Mouse (Mus musculus): ENCODE measurements at regions not wholly inside any gene's neighbourhood (a gene's known extent, or its start where the extent isn't known, plus 50 kb on each side); places are given as distances from the start of the nearest gene placed in this dataset.
"Not testable (repeated sequence)": the region's sequence is repeated elsewhere in the genome, so short reads cannot be mapped to it uniquely, and the experiment has no call there.

GRCm38 (mm10) chr2:147989616-147990015 is 57.2 kb downstream of the Foxa2 start:
- DNase-seq (ENCODE audit: low spot score) = no peak

DNA sequence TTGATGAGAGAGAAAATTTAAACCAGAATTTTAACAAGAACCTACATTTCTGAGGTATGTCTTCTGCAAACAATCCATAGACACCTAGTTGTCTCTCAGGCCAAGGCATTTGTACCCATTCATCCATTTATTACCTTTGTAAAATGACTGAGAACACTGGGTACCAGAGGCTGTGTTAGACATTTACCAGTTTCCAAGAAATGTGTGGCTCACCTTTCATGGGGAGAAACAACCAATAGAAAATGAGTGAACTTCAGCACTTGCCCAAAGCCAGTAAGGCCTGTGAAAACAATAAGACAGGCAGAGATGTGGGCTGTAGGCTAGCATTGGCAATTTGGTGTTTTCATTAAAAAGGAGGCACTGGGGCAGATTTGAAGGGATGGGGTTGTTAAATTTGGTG is 58.2 kb downstream of the Foxa2 start:
- DNase-seq (ENCODE audit: low spot score) = no peak

DNA sequence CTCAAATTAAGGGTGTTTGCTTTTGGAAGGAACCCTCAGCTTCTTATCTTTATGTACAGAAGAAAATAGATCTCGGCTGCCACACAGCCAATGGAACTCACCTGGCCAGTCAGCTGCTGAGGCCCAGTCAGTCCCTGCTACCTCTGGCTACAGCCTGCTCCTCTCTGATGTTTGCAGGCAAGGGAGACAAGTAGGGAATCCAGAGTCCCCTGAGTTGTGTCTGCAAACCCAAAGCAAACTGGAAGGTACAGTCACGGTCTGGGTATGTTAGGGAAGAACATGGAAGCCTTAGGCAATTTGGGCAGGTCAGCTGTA is 61.6 kb downstream of the Foxa2 start:
- no peak for DNase-seq (ENCODE audit: low spot score)

DNA sequence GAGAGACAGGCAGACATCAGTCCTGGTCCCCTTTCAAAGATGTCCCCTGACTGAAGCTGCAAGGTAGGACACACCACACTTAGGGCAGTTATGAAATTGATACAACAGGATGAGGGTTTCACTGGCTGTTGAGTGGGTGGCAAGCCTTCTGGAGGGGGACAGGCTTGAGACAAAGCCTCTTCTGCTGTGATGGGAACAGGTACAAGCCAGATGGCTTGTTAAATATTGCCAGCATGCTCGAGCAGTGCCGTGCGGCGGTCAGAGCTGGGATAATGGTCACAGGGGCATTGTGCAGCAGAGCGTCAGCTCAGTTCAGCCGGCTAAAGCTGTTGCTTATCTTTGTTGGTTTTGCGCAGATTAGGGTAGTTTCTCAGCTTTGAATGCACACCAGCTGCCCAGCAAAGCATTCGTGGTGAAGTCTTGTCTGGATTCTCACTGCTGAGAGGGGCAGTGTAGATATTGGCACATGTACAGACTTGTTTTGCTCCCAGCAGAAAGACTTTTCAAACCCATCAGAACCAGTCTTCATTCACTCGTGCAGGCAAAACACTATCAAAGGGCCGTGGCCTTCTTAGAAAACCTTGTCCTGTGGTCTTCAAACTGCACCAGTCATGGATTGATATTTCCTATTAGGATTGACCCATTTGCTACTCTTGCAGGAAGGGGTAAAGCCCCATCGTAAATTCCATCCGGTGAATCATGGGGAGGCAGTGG is 62.1 kb downstream of the Foxa2 start:
- DNase-seq (ENCODE audit: low spot score) = no peak

DNA sequence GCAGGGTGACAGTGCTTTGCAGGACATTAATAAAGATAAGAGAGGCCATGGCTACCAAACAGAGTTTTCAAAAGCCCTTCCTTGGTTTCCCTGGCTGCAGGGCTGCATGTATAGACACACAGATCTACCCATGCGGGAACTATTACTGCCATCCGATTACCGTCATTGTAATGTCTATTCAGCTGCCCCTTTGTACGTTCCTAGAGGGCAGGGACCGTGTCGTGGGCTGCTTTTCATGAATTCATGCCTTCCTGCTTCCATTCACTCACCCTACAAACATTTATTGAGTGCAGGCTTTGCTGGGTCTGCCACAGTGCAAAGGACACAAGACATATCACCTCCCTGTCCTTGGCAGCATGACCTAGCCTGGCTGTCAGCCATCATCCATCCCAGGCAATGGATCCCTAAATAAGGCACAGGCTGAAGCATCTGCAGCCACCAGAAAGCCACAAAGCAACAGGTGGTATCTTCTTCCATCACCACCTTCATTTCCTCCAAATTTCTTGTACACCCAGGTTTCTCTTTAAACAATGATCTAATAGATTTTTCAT is 65.8 kb downstream of the Foxa2 start:
- no peak for DNase-seq (ENCODE audit: low spot score)

- DNase-seq (ENCODE audit: low spot score) = no peak
These were observed 66.4 kb downstream of the Foxa2 start for GRCm38 (mm10) chr2:147980408-147980807.

GRCm38 (mm10) chr2:147979660-147980364 is 67.0 kb downstream of the Foxa2 start:
- no peak for DNase-seq (ENCODE audit: low spot score)

DNA sequence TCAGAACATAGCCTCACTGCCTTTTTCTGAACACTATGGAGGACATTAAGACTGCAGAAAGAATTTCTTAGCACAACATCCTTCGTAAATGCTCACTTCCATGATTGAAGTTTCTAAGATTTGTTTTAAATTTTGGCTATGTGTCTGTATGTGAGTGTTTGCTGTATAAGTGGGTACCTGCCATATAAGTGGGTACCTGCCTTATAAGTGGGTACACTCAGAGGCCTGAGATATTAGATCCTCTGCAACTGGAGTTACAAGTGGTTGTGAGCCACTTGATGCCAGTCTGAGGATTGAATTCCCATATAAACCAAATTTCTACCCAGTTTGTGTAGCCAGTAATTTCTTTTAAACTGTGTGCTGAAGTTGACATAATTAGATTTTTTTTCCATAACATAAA is 67.8 kb downstream of the Foxa2 start:
- no peak for DNase-seq (ENCODE audit: low spot score)

DNA sequence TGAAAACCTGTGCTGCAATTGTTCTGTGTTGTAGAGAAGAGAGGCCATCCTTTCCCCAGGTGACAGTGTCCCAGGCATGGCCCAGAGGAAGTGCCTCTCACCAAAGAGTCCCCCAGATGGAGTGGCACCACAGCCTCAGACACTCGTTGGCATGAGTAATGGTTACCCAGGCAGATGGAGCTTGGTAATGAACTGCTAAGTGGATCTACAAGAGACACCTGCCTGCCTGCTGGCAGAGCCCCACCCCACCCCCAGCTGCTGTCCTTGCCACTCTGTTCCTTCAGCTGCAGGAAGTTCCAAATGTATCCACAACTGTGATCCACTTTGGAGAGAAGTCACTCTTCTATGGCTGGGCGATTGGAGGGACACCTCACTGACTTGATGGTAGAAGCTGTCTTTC is 72.0 kb downstream of the Foxa2 start:
- no peak for DNase-seq (ENCODE audit: low spot score)

GRCm38 (mm10) chr2:147968671-147969070 is 78.1 kb downstream of the Foxa2 start:
- no peak for DNase-seq (ENCODE audit: low spot score)

- DNase-seq (ENCODE audit: low spot score) = no peak
These were observed 78.8 kb downstream of the Foxa2 start for GRCm38 (mm10) chr2:147967829-147968529.

DNA sequence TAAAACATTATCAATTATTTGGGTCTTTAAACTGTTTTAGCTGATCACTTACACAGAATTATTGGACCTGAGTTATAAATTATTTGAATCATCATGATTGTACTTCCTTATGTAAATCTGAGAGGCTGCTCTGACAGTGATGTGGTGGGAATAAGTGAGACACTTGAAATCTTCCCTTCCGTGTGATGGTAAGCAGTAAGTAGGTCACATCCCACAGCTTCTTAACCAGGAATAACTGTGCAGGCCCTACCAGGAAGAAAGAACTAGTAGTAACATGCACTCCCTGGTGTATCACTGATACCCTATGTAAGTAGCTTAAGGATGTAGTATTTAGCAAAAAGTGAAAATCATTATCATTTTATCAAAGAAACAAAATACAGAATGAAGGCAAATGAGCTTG is 83.5 kb downstream of the Foxa2 start:
- not testable (repeated sequence) for DNase-seq (ENCODE audit: low spot score)

GRCm38 (mm10) chr2:147961633-147962032 is 85.1 kb downstream of the Foxa2 start:
- DNase-seq (ENCODE audit: low spot score) = no peak

DNA sequence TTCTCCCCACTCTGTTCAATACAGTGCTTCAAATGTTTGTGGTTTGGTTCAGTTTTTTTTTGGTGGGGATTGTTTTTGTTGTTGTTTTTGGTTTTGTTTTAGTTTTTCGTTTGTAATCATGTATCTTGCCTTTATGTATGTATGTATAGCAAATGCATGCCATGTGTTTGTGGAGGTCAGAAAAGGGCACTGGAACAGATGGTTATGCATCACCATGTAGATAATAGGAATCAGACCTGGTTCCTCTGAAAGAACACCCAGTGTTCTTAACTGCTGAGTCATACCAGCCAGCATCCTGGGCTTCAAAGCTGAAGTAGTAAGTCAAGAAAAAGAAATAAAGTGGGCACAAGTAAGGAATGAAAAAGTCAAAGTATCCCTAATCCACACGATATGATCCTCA is 92.6 kb downstream of the Foxa2 start:
- no peak for DNase-seq (ENCODE audit: low spot score)

DNA sequence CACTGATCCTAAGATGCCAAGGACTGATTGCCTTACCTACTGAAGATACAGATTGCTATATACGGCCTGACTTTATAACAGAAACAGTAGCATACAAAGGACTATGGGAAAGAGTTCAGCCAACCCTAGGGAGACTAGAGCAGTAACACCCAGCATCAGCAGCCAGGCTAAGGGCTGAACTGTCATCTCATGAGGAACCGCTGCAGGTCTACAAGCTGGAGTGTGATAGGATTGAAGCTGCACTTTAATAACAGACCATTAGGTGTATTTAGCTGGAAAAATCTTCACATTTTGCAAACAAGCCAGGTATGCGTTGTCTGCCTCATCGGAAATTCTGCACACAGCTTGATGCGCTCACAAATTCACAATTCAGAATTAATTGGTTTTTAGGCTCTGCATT is 95.5 kb downstream of the Foxa2 start:
- DNase-seq (ENCODE audit: low spot score) = no peak

DNA sequence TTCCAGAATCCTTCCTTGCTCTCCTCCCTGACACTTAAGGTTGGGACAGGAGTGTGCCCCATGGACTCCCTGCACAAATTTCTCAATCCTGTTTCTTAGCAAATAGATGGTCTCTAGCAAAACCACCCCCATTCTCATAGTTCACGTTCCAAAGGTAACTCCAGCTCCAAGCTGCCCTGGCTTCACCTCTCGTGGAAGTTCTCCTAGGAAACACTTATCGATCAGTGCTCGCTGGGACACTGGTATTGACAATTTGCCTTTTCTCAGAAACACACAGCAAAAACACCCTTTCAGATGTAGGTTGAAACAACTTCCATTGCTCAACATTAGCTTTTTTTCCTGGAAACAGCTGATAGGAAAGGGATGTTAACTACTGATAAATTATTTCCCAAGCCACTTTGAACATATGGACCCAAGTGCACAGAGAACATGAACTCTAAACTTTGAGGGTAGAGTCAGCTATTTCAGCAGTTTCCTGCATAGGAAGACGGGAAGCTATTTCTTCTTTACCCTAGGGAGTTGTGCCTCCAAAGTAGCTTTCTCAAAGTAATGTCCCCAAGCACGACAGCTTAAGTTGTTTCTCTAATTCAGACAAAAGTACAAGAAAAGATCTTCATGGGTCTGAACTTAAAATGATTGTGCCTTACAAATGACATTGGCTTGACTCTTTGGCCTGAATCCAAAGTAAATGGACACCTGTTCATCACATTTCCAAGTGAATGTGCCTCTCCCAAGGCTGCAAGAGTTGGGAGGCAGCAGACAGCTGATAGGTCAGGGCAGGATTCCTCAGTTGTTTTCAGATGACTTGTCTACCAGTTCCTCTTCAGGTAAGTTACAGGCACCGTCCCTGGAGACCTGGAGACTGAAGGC is 102.4 kb downstream of the Foxa2 start:
- no peak for DNase-seq (ENCODE audit: low spot score)

- DNase-seq (ENCODE audit: low spot score) = no peak
These were observed 104.2 kb downstream of the Foxa2 start for GRCm38 (mm10) chr2:147942591-147942990.

- DNase-seq (ENCODE audit: low spot score) = no peak
These were observed 105.5 kb downstream of the Foxa2 start for GRCm38 (mm10) chr2:147941319-147941718.

- DNase-seq (ENCODE audit: low spot score) = no peak
These were observed 114.3 kb downstream of the Foxa2 start for GRCm38 (mm10) chr2:147932494-147932893.

- no peak for DNase-seq (ENCODE audit: low spot score)
These were observed 117.6 kb downstream of the Foxa2 start for GRCm38 (mm10) chr2:147929031-147929711.
